Comparison of ENCODE assay signal across 17 mouse cellular contexts in genomic region chr5:98842600-98843310, GRCm38 (mm10). TPM values are rescaled to one million over a fixed set of nuclear protein-coding genes. Genes with fewer than 3 reads are reported as not detected.
"Had no signal": no experiment of that assay in that cellular context is flagged by ENCODE, and none has a peak within 500 bp of the region (broad histone marks: within the 10 kb centered on the region; RNA-seq: fewer than 3 reads in every experiment).

No protein-coding gene starts in this region.

- H3K27me3 ChIP-seq: lung, embryonic 15.5 days; megakaryocyte, embryonic 14.5 days; midbrain, embryonic 13.5 days; midbrain, embryonic 15.5 days; neural tube, embryonic 12.5 days had no signal

- H3K4me2 ChIP-seq: lung, embryonic 15.5 days; midbrain, embryonic 11.5 days; midbrain, embryonic 13.5 days; midbrain, embryonic 15.5 days; neural tube, embryonic 12.5 days had no signal

- H3K36me3 ChIP-seq: lung, embryonic 15.5 days; midbrain, embryonic 13.5 days; midbrain, embryonic 15.5 days; neural tube, embryonic 12.5 days had no signal

- H3K4me3 ChIP-seq: lung, embryonic 15.5 days; megakaryocyte, embryonic 14.5 days; midbrain, embryonic 13.5 days; midbrain, embryonic 15.5 days; neural tube, embryonic 12.5 days had no signal

- H3K9ac ChIP-seq: liver, postnatal 0 days; lung, embryonic 15.5 days; midbrain, embryonic 13.5 days; midbrain, embryonic 15.5 days; neural tube, embryonic 12.5 days had no signal

- DNase-seq: liver, postnatal 0 days; lung, adult 2 months; lung, postnatal 14 days; lung, postnatal 36 days; right cerebral cortex, postnatal 14 days; spleen, adult 18-20 months; thymus, adult 18-20 months; thymus, postnatal 14 days; thymus, postnatal 36 days had no signal

- H3K9me3 ChIP-seq: lung, embryonic 15.5 days; midbrain, embryonic 13.5 days; midbrain, embryonic 15.5 days; neural tube, embryonic 12.5 days had no signal

- H3K4me1 ChIP-seq: megakaryocyte, embryonic 14.5 days; midbrain, embryonic 13.5 days; midbrain, embryonic 15.5 days; neural tube, embryonic 12.5 days had no signal

- H3K27ac ChIP-seq: lung, embryonic 15.5 days; macrophage; midbrain, embryonic 13.5 days; midbrain, embryonic 15.5 days; neural tube, embryonic 12.5 days had no signal

- ATAC-seq: liver, postnatal 0 days; lung, postnatal 0 days; midbrain, embryonic 13.5 days; midbrain, embryonic 15.5 days had no signal

RNA-seq across cellular contexts. Expression of gene Bmp3, which starts 11.5 kb away (rescaled TPM):
- polyA plus RNA-seq: liver, postnatal 0 days; macrophage had no signal
